23 mouse cellular contexts compared by ENCODE assay signal in genomic region chr6:22523582-22524234, GRCm38 (mm10).
DNase-seq lines count a peak whose midpoint lies in the region; ATAC-seq and TF ChIP-seq lines count a peak whose summit lies in the region.
"Had no signal": no experiment of that assay in that cellular context is flagged by ENCODE, and none has a peak within 500 bp of the region (broad histone marks: within the 10 kb centered on the region; RNA-seq: fewer than 3 reads in every experiment).

No protein-coding gene starts in this region.

- no peaks in the 10 kb centered on the region for H3K36me3 ChIP-seq in CH12.LX (replicated peaks in 1 of 2; ENCODE audit: control insufficient read depth in 1 of 2, insufficient read depth in 1 of 2, low read length in 1 of 2)
- H3K36me3 ChIP-seq in embryonic facial prominence, embryonic 11.5 days (replicated peaks; ENCODE audit: control insufficient read depth, insufficient read depth, low read depth, low read length), result no peaks in the 10 kb centered on the region
- H3K36me3 ChIP-seq in heart, embryonic 10.5 days, result no peaks in the 10 kb centered on the region
- H3K36me3 ChIP-seq: heart, embryonic 13.5 days; hindbrain, embryonic 15.5 days; kidney, embryonic 15.5 days; limb, embryonic 10.5 days had no signal

- peak; percentile 4 to 6 for DNase-seq in cerebellum, postnatal 10 days
- DNase-seq in cerebellum, adult 11-12 months, result no peak
- DNase-seq in layer of hippocampus, adult 2 months (ENCODE audit: low spot score in 2 of 2), result no peak
- DNase-seq in layer of hippocampus, adult 9-11 months, result no peak
- no peak for DNase-seq in CH12.LX (ENCODE audit: extremely low read depth)
- DNase-seq in embryonic facial prominence, embryonic 11.5 days (ENCODE audit: low spot score), result peak; percentile 42
- no peak for DNase-seq in heart, embryonic 10.5 days (ENCODE audit: low spot score)
- no peak for DNase-seq in spleen, postnatal 4 days (ENCODE audit: low spot score in 2 of 2)
- DNase-seq: adrenal gland, postnatal 25 days; cerebellum, adult 9-11 months; gastrocnemius, adult 2 months; kidney, postnatal 4 days; liver, postnatal 0 days; lung, postnatal 36 days had no signal

- no peak overlapping the region for H3K4me2 ChIP-seq in CH12.LX (ENCODE audit: insufficient read depth, low read depth, poor library complexity, severe bottlenecking)
- H3K4me2 ChIP-seq in embryonic facial prominence, embryonic 11.5 days (ENCODE audit: low read depth, low read length), result no peak overlapping the region
- H3K4me2 ChIP-seq: heart, embryonic 13.5 days; hindbrain, embryonic 15.5 days; kidney, embryonic 15.5 days had no signal

- peak overlapping the region; percentile 79 for H3K27ac ChIP-seq in layer of hippocampus, adult 2 months
- no peak overlapping the region for H3K27ac ChIP-seq in CH12.LX (ENCODE audit: insufficient read depth, low read depth)
- H3K27ac ChIP-seq in embryonic facial prominence, embryonic 11.5 days (replicated peaks; ENCODE audit: low read depth, low read length), result no peak overlapping the region
- no peak overlapping the region for H3K27ac ChIP-seq in heart, embryonic 10.5 days
- H3K27ac ChIP-seq: gastrocnemius, adult 2 months; heart, embryonic 13.5 days; hindbrain, embryonic 15.5 days; kidney, embryonic 15.5 days; left cerebral cortex, adult 2 months; limb, embryonic 10.5 days; stomach, postnatal 0 days had no signal

- in situ Hi-C loops in CH12.LX (cut with MboI; ENCODE audit: low pct_ligation_motif_present, low pct_unique_long_range_greater_than_20kb, low sequenced_read_pairs), result no loop called here

- no peak for TF ChIP-seq RAD21 in CH12.LX (IDR thresholded peaks at IDR 0.05; ENCODE audit: low read depth, low read length)

- no peak for TF ChIP-seq CTCF in layer of hippocampus, adult 2 months (conservative IDR thresholded peaks at IDR 0.05)
- TF ChIP-seq CTCF in CH12.LX (conservative IDR thresholded peaks at IDR 0.05 in 1 of 2, IDR thresholded peaks at IDR 0.05 in 1 of 2; ENCODE audit: low read depth in 2 of 2, low read length in 2 of 2), result no peak

- H3K27me3 ChIP-seq in CH12.LX (replicated peaks), result no peaks in the 10 kb centered on the region
- H3K27me3 ChIP-seq in embryonic facial prominence, embryonic 11.5 days (ENCODE audit: control insufficient read depth, insufficient read depth, low read length), result no peaks in the 10 kb centered on the region
- no peaks in the 10 kb centered on the region for H3K27me3 ChIP-seq in heart, embryonic 10.5 days (ENCODE audit: insufficient read depth, poor library complexity, severe bottlenecking)
- H3K27me3 ChIP-seq: heart, embryonic 13.5 days; hindbrain, embryonic 15.5 days; kidney, embryonic 15.5 days had no signal

- peaks cover 0 to 5% of the 10 kb centered on the region in 2 experiments; a peak in 2 of 4 replicates for H3K4me1 ChIP-seq in CH12.LX (ENCODE audit: control insufficient read depth in 1 of 2, insufficient read depth in 2 of 2)
- no peaks in the 10 kb centered on the region for H3K4me1 ChIP-seq in embryonic facial prominence, embryonic 11.5 days (ENCODE audit: control insufficient read depth, insufficient read depth, low read length)
- no peaks in the 10 kb centered on the region for H3K4me1 ChIP-seq in heart, embryonic 10.5 days
- H3K4me1 ChIP-seq: heart, embryonic 13.5 days; hindbrain, embryonic 15.5 days; kidney, embryonic 15.5 days; limb, embryonic 10.5 days had no signal

- H3K79me2 ChIP-seq in CH12.LX (replicated peaks; ENCODE audit: control insufficient read depth, extremely low read depth, insufficient read depth, poor library complexity, severe bottlenecking), result no peaks in the 10 kb centered on the region

- TF ChIP-seq EP300 in CH12.LX (IDR thresholded peaks at IDR 0.05; ENCODE audit: low read length), result no peak

- TF ChIP-seq POLR2A in CH12.LX (IDR thresholded peaks at IDR 0.05; ENCODE audit: low read depth, low read length), result no peak

- ATAC-seq in embryonic facial prominence, embryonic 11.5 days (replicated peaks; ENCODE audit: insufficient number of reproducible peaks, low FRiP score, low TSS enrichment, low read depth), result no peak
- ATAC-seq: intestine, embryonic 16.5 days; liver, postnatal 0 days; midbrain, embryonic 16.5 days had no signal

- no peaks in the 10 kb centered on the region for H3K9me3 ChIP-seq in CH12.LX (replicated peaks; ENCODE audit: low read length)
- no peaks in the 10 kb centered on the region for H3K9me3 ChIP-seq in embryonic facial prominence, embryonic 11.5 days (replicated peaks; ENCODE audit: control insufficient read depth, low read length)
- H3K9me3 ChIP-seq in heart, embryonic 10.5 days, result no peaks in the 10 kb centered on the region
- H3K9me3 ChIP-seq: heart, embryonic 13.5 days; hindbrain, embryonic 15.5 days; kidney, embryonic 15.5 days; limb, embryonic 10.5 days had no signal

- WGBS in embryonic facial prominence, embryonic 11.5 days, result 64% methylated on average over 9 of the region's 9 CpGs
- whole genome bisulfite sequencing in heart, embryonic 10.5 days, result 77% methylated on average over 9 of the region's 9 CpGs

- no peak overlapping the region for H3K4me3 ChIP-seq in layer of hippocampus, adult 2 months
- no peak overlapping the region for H3K4me3 ChIP-seq in CH12.LX (replicated peaks in 1 of 3; ENCODE audit: low read depth in 2 of 3, low read length in 2 of 3, poor library complexity in 1 of 3)
- H3K4me3 ChIP-seq in embryonic facial prominence, embryonic 11.5 days (ENCODE audit: low read depth, low read length), result no peak overlapping the region
- no peak overlapping the region for H3K4me3 ChIP-seq in heart, embryonic 10.5 days
- H3K4me3 ChIP-seq: erythroblast, embryonic 14.5 days; gastrocnemius, adult 2 months; heart, embryonic 13.5 days; hindbrain, embryonic 15.5 days; kidney, embryonic 15.5 days; left cerebral cortex, adult 2 months; limb, embryonic 10.5 days had no signal

- dilution Hi-C loops in CH12.LX (cut with MboI; ENCODE audit: extremely low pct_ligation_motif_present, extremely low pct_unique_long_range_greater_than_20kb, low sequenced_read_pairs), result no loop called here

- no peak overlapping the region for H3K9ac ChIP-seq in CH12.LX (ENCODE audit: insufficient read depth, low read depth)
- H3K9ac ChIP-seq in embryonic facial prominence, embryonic 11.5 days (replicated peaks; ENCODE audit: low read length), result no peak overlapping the region
- H3K9ac ChIP-seq: heart, embryonic 13.5 days; hindbrain, embryonic 15.5 days; kidney, embryonic 15.5 days; liver, postnatal 0 days had no signal

TF ChIP-seq in CH12.LX, 34 proteins besides CTCF, POLR2A, EP300 and RAD21:
- TF ChIP-seq JUND (conservative IDR thresholded peaks at IDR 0.05; ENCODE audit: low read depth, low read length) (no peak), TCF12 (IDR thresholded peaks at IDR 0.05; ENCODE audit: low read depth, low read length) (no peak), ZNF384 (IDR thresholded peaks at IDR 0.05; ENCODE audit: low read depth, low read length) (peak; percentile 40; the same call in 1 of the 2 replicates), CHD1 (IDR thresholded peaks at IDR 0.05; ENCODE audit: low read depth, low read length) (no peak)

Comparison
In these comparisons a context has a peak if more than half of its experiments do, and no peak if none do; other contexts are left out.
1. DNase-seq: peak in cerebellum, postnatal 10 days (2 of 2) and embryonic facial prominence, embryonic 11.5 days (single experiment); none in cerebellum, adult 11-12 months (single experiment), layer of hippocampus, adult 2 months (0 of 2), layer of hippocampus, adult 9-11 months (single experiment), CH12.LX (single experiment), heart, embryonic 10.5 days (single experiment) and spleen, postnatal 4 days (0 of 2).